Mouse (Mus musculus) cerebellum, adult 2 months (tissue): ENCODE measurements at regions not wholly inside any gene's neighbourhood (a gene's known extent, or its start where the extent isn't known, plus 50 kb on each side); places are given as distances from the start of the nearest gene placed in this dataset.

Source experiments
- DNase-seq, 2 experiments: peaks; one replicate each; pipeline ENCODE4 v3.0.0; 2021
- H3K27ac ChIP-seq: fragments of 200-500 bp; 2 replicates; pipeline ENCODE4 v1.5.1; 2012; ENCODE audit warnings: low read length, control low read depth, inconsistent platforms; ENCODE audit not compliant: insufficient read depth
- H3K27me3 ChIP-seq: fragments of 200-500 bp; 2 replicates; pipeline ENCODE4 v1.6.1; 2012; ENCODE audit warnings: inconsistent platforms, mild to moderate bottlenecking, low read length, moderate library complexity; ENCODE audit not compliant: control insufficient read depth, insufficient read depth
- H3K4me1 ChIP-seq: fragments of 200-500 bp; 2 replicates; pipeline ENCODE4 v1.6.1; 2011; ENCODE audit warnings: low read length; ENCODE audit not compliant: control insufficient read depth, insufficient read depth
- H3K4me3 ChIP-seq: fragments of 200-500 bp; replicated peaks from 2 replicates; pipeline ENCODE3; 2011; ENCODE audit warnings: mild to moderate bottlenecking, low read depth, low read length, control low read depth; ENCODE audit not compliant: insufficient read depth
- CTCF ChIP-seq: fragments of 200-500 bp; IDR thresholded peaks from 2 replicates; pipeline ENCODE4 v1.5.1; 2011; ENCODE audit warnings: low read depth, mild to moderate bottlenecking, control low read depth, low read length, moderate library complexity, borderline replicate concordance; ENCODE audit not compliant: insufficient read depth
- POLR2A ChIP-seq: fragments of 200-500 bp; IDR thresholded peaks from 2 replicates; pipeline ENCODE4 v1.6.1; 2011; ENCODE audit warnings: low read length, control low read depth, borderline replicate concordance; ENCODE audit not compliant: insufficient read depth
- WGBS: fragments of 180-500 bp; shearing (Covaris S2); methylation state at CpG from one replicate; pipeline ENCODE4 v1.1.7; 2018; 5-methylcytosine and 5-hydroxymethylcytosine counted together

GRCm38 (mm10) chr15:61395296-61395826, 472.5 kb upstream of the A1bg start:
- TF ChIP-seq CTCF (no peak), POLR2A (no peak)
- peak in 1 of 2 experiments; percentile 3 for DNase-seq
- H3K4me3 ChIP-seq, result no peak overlapping the region
- WGBS, result 13% methylated on average over 8 of the region's 8 CpGs
- no peaks in the 10 kb centered on the region for H3K4me1 ChIP-seq
- H3K27me3 ChIP-seq, result no peaks in the 10 kb centered on the region
- no peak overlapping the region for H3K27ac ChIP-seq

- Histone ChIP-seq H3K27me3 (no peaks in the 10 kb centered on the region), H3K27ac (no peak overlapping the region), H3K4me3 (no peak overlapping the region), H3K4me1 (no peaks in the 10 kb centered on the region)
- TF ChIP-seq POLR2A (no peak), CTCF (no peak)
- no peak for DNase-seq
- 73% methylated on average over 3 of the region's 3 CpGs for WGBS
These were observed 457.9 kb upstream of the A1bg start for GRCm38 (mm10) chr15:61380666-61381065.

- TF ChIP-seq POLR2A (no peak), CTCF (no peak)
These were observed 443.5 kb upstream of the A1bg start for GRCm38 (mm10) chr15:61366276-61366675.

GRCm38 (mm10) chr15:61365511-61365910, 442.7 kb upstream of the A1bg start:
- H3K4me3 ChIP-seq, result no peak overlapping the region
- no peaks in the 10 kb centered on the region for H3K4me1 ChIP-seq
- TF ChIP-seq CTCF (no peak), POLR2A (no peak)
- DNase-seq, result no peak
- WGBS, result 71% methylated on average over 5 of the region's 5 CpGs
- no peaks in the 10 kb centered on the region; the same call in 1 of the 2 replicates for H3K27me3 ChIP-seq
- no peak overlapping the region for H3K27ac ChIP-seq

More at GRCm38 (mm10) chr15:61366276-61366675, 443.5 kb upstream of the A1bg start:
- Histone ChIP-seq H3K27me3 (no peaks in the 10 kb centered on the region; the same call in 1 of the 2 replicates), H3K4me1 (no peaks in the 10 kb centered on the region), H3K27ac (no peak overlapping the region), H3K4me3 (no peak overlapping the region)
- WGBS, result 26% methylated on average over 3 of the region's 3 CpGs
- no peak for DNase-seq

GRCm38 (mm10) chr15:61364461-61364860, 441.6 kb upstream of the A1bg start:
- Histone ChIP-seq H3K4me3 (no peak overlapping the region), H3K4me1 (no peaks in the 10 kb centered on the region), H3K27me3 (no peaks in the 10 kb centered on the region; the same call in 1 of the 2 replicates), H3K27ac (no peak overlapping the region)
- 60% methylated on average over 2 of the region's 2 CpGs for WGBS
- no peak for TF ChIP-seq POLR2A
- no peak for TF ChIP-seq CTCF
- no peak for DNase-seq

- H3K4me1 ChIP-seq, result no peaks in the 10 kb centered on the region
- 81% methylated on average over 3 of the region's 3 CpGs for WGBS
- no peak overlapping the region for H3K27ac ChIP-seq
- DNase-seq, result no peak
- no peak for TF ChIP-seq POLR2A
- H3K27me3 ChIP-seq, result no peaks in the 10 kb centered on the region; the same call in 1 of the 2 replicates
- H3K4me3 ChIP-seq, result no peak overlapping the region
These were observed 438.4 kb upstream of the A1bg start for GRCm38 (mm10) chr15:61361254-61361653.

GRCm38 (mm10) chr15:61355344-61355743, 432.5 kb upstream of the A1bg start:
- no peak for TF ChIP-seq CTCF
- no peak for TF ChIP-seq POLR2A
- Histone ChIP-seq H3K27ac (no peak overlapping the region), H3K4me1 (no peaks in the 10 kb centered on the region), H3K27me3 (no peaks in the 10 kb centered on the region), H3K4me3 (no peak overlapping the region)
- DNase-seq, result no peak

- DNase-seq, result no peak
- Histone ChIP-seq H3K4me3 (no peak overlapping the region), H3K27ac (no peak overlapping the region), H3K27me3 (no peaks in the 10 kb centered on the region), H3K4me1 (no peaks in the 10 kb centered on the region)
- TF ChIP-seq CTCF (no peak), POLR2A (no peak)
- WGBS, result 73% methylated on average over 5 of the region's 5 CpGs
These were observed 429.0 kb upstream of the A1bg start for GRCm38 (mm10) chr15:61351729-61352342.
